Mouse (Mus musculus): ENCODE measurements around the gene Galnt7. TPM values are rescaled to one million over a fixed set of nuclear protein-coding genes. Genes with fewer than 3 reads are reported as not detected.

Galnt7 gene
- polyA plus RNA-seq, 1 experiment from 2014 or later: 25.6 TPM

- 93% methylated on average over 8 of the region's 8 CpGs for WGBS
- H3K9me3 ChIP-seq (ENCODE audit: control insufficient read depth, low read length): no peaks in the 10 kb centered on the region
- no peak for ATAC-seq (ENCODE audit: low FRiP score, low TSS enrichment)
Measured at GRCm38 (mm10) chr8:57479700-57480099, 173.1 kb downstream of the Galnt7 start.

GRCm38 (mm10) chr8:57478406-57478805 lies 174.4 kb downstream of the Galnt7 start:
- Histone ChIP-seq H3K4me3 (ENCODE audit: low read length) (no peak overlapping the region), H3K36me3 (ENCODE audit: control insufficient read depth, insufficient read depth, low read length) (peaks cover 14% of the 10 kb centered on the region), H3K27ac (ENCODE audit: low read depth, low read length) (no peak overlapping the region), H3K4me2 (replicated peaks; ENCODE audit: low read depth, low read length) (no peak overlapping the region), H3K4me1 (ENCODE audit: control insufficient read depth, insufficient read depth, low read length) (no peaks in the 10 kb centered on the region), H3K27me3 (ENCODE audit: control insufficient read depth, insufficient read depth, low read length) (no peaks in the 10 kb centered on the region), H3K9ac (ENCODE audit: low read depth, low read length) (no peak overlapping the region), H3K9me3 (ENCODE audit: control insufficient read depth, low read length) (no peaks in the 10 kb centered on the region)
- 53% methylated on average over 3 of the region's 3 CpGs for WGBS
- no peak for ATAC-seq (ENCODE audit: low FRiP score, low TSS enrichment)

More at GRCm38 (mm10) chr8:57479700-57480099, 173.1 kb downstream of the Galnt7 start:
- Histone ChIP-seq H3K27me3 (ENCODE audit: control insufficient read depth, insufficient read depth, low read length) (no peaks in the 10 kb centered on the region), H3K4me2 (replicated peaks; ENCODE audit: low read depth, low read length) (no peak overlapping the region), H3K4me1 (ENCODE audit: control insufficient read depth, insufficient read depth, low read length) (no peaks in the 10 kb centered on the region), H3K4me3 (ENCODE audit: low read length) (no peak overlapping the region), H3K9ac (ENCODE audit: low read depth, low read length) (no peak overlapping the region), H3K36me3 (ENCODE audit: control insufficient read depth, insufficient read depth, low read length) (peaks cover 16% of the 10 kb centered on the region), H3K27ac (ENCODE audit: low read depth, low read length) (no peak overlapping the region)

Other genes with a start within 250 kb of the Galnt7 start
- not detected in 2 replicates for gene Scrg1, start 197.1 kb downstream of the Galnt7 start, polyA plus RNA-seq (2014; fragmentation: Nextera tagmentation; extraction: Ambion mirVana)
- 46.8 and 60.8 TPM in 2 replicates for gene Sap30, start 165.2 kb downstream of the Galnt7 start, polyA plus RNA-seq (2014; fragmentation: Nextera tagmentation; extraction: Ambion mirVana)
- gene Hmgb2, start 141.1 kb downstream of the Galnt7 start, polyA plus RNA-seq (2014; fragmentation: Nextera tagmentation; extraction: Ambion mirVana): 497 and 807 TPM in 2 replicates